Comparison of ENCODE assay signal across 14 mouse cellular contexts in genomic region chr9:34969881-34970490, GRCm38 (mm10).
"Had no signal": no experiment of that assay in that cellular context is flagged by ENCODE, and none has a peak within 500 bp of the region (broad histone marks: within the 10 kb centered on the region; RNA-seq: fewer than 3 reads in every experiment).

No protein-coding gene starts in this region.

- ATAC-seq: liver, embryonic 12.5 days; midbrain, embryonic 16.5 days had no signal

- H3K9me3 ChIP-seq: kidney, embryonic 15.5 days; limb, embryonic 15.5 days; liver, embryonic 12.5 days; lung, embryonic 15.5 days; midbrain, embryonic 12.5 days had no signal

- H3K4me2 ChIP-seq: kidney, embryonic 15.5 days; limb, embryonic 15.5 days; liver, embryonic 12.5 days; lung, embryonic 15.5 days; midbrain, embryonic 12.5 days had no signal

- H3K27ac ChIP-seq: kidney, embryonic 15.5 days; limb, embryonic 15.5 days; liver, embryonic 12.5 days; lung, embryonic 15.5 days; midbrain, embryonic 12.5 days; stomach, postnatal 0 days had no signal

- H3K4me1 ChIP-seq: liver, embryonic 12.5 days; lung, embryonic 15.5 days had no signal

- H3K36me3 ChIP-seq: kidney, embryonic 15.5 days; limb, embryonic 15.5 days; liver, embryonic 12.5 days; lung, embryonic 15.5 days; midbrain, embryonic 12.5 days had no signal

- H3K9ac ChIP-seq: kidney, embryonic 15.5 days; limb, embryonic 15.5 days; liver, embryonic 12.5 days; lung, embryonic 15.5 days; midbrain, embryonic 12.5 days had no signal

- H3K27me3 ChIP-seq: kidney, embryonic 15.5 days; limb, embryonic 15.5 days; midbrain, embryonic 12.5 days had no signal

- H3K4me3 ChIP-seq: kidney, embryonic 15.5 days; limb, embryonic 15.5 days; liver, embryonic 12.5 days; lung, embryonic 15.5 days; midbrain, embryonic 12.5 days had no signal

- DNase-seq: kidney, postnatal 14 days; layer of hippocampus, adult 9-11 months; layer of hippocampus, postnatal 36 days; lung, postnatal 14 days; right cerebral cortex, adult 18-20 months; right cerebral cortex, postnatal 25 days; thymus, postnatal 4 days had no signal
